Mouse (Mus musculus) megakaryocyte, embryonic 14.5 days (primary cell): ENCODE results near the gene Ube2e2. TPM values are rescaled to one million over a fixed set of nuclear protein-coding genes. Genes with fewer than 3 reads are reported as not detected.

Experiments
- H3K27me3 ChIP-seq: replicated peaks from 2 replicates; pipeline ENCODE3; 2012; ENCODE audit warnings: inconsistent platforms
- H3K36me3 ChIP-seq: replicated peaks from 2 replicates; pipeline ENCODE3; 2012; ENCODE audit warnings: low read length, inconsistent platforms, mixed read lengths
- H3K4me1 ChIP-seq: 2 replicates; pipeline ENCODE4 v1.6.1; 2012; ENCODE audit warnings: inconsistent platforms
- H3K4me3 ChIP-seq: replicated peaks from 2 replicates; pipeline ENCODE3; 2012; ENCODE audit warnings: moderate library complexity, mild to moderate bottlenecking, inconsistent platforms
- H3K9me3 ChIP-seq: 2 replicates; pipeline ENCODE4 v1.6.1; 2012; ENCODE audit warnings: inconsistent platforms
- FLI1 ChIP-seq: IDR thresholded peaks from 2 replicates; pipeline ENCODE4 v1.6.1; 2012; ENCODE audit warnings: low read length, inconsistent platforms, mixed read lengths
- GATA1 ChIP-seq: IDR thresholded peaks from 3 replicates; pipeline ENCODE4 v1.6.1; 2012; ENCODE audit warnings: mixed read lengths, low read length, inconsistent platforms, borderline replicate concordance
- polyA plus RNA-seq: library from polyadenylated mRNA; stranded (reverse); fragments of >175 nt; gene quantifications from 2 replicates; pipeline ENCODE4 v1.2.3, GENCODE M21; 2012; ENCODE audit warnings: low replicate concordance; ENCODE audit not compliant: insufficient read depth

Ube2e2 gene
- polyA plus RNA-seq, 1 experiment: 6.0 TPM

DNA sequence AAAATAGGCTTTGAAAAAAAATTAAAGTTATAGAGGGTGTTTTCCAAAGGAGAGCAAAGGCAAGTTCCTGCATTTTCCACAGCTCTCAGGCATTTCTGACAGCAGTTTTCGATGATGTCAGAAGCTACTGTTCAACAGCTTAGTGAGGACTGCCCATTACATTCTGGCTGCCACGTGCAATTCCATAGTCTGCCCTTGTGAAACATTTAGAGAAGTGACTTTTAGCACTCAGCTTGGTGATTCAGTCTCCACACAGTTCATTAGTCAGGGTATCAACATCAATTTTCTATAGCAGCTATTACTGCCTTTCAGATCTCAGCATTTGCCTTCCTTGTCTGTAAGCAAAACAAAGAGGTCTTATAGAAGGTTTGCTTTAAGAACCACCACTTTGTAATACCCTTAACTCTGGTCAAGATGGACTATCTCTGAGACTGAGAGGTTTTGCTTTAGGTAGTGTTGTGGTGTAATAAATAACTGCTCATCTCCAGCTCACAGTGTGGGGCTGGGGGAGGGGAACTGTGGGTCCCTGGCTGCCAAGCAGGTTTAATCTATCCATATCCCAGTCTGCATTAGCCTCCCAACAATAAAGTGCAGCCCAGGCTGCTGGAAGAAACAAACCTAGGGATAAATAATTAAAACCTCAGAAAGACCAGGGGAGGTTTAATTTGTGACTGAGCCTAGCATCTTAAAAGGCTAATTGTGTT, 255.2 kb downstream of the Ube2e2 start:
- TF ChIP-seq FLI1 (no peak), GATA1 (no peak)
- H3K27me3 ChIP-seq: no peaks in the 10 kb centered on the region
- H3K4me3 ChIP-seq: no peak overlapping the region
- H3K9me3 ChIP-seq: peaks cover 6% of the 10 kb centered on the region; the same call in 1 of the 2 replicates
- no peaks in the 10 kb centered on the region for H3K4me1 ChIP-seq
- H3K36me3 ChIP-seq: no peaks in the 10 kb centered on the region

DNA sequence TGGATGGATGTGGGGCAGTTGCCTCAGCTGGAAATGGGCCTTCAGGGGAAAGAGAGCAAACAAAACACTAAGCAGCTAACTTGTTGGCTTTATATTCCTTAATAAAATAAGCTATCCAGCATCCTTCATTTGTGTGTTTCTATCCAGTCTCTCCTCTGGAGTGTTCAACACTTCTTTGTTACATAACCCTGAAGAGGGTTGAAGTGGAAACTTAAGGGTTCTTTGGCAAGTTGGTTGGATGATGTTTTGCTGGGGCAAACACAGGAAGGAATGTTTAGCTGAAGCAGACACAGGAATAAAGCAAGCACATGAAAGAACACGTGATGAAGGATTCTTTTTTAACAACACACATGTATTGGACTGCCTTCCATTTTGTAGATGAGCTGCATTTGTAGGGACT, 256.3 kb downstream of the Ube2e2 start:
- peaks cover 6% of the 10 kb centered on the region; the same call in 1 of the 2 replicates for H3K9me3 ChIP-seq
- no peak overlapping the region for H3K4me3 ChIP-seq
- no peaks in the 10 kb centered on the region for H3K27me3 ChIP-seq
- TF ChIP-seq FLI1 (no peak), GATA1 (no peak)
- no peaks in the 10 kb centered on the region for H3K4me1 ChIP-seq
- no peaks in the 10 kb centered on the region for H3K36me3 ChIP-seq

DNA sequence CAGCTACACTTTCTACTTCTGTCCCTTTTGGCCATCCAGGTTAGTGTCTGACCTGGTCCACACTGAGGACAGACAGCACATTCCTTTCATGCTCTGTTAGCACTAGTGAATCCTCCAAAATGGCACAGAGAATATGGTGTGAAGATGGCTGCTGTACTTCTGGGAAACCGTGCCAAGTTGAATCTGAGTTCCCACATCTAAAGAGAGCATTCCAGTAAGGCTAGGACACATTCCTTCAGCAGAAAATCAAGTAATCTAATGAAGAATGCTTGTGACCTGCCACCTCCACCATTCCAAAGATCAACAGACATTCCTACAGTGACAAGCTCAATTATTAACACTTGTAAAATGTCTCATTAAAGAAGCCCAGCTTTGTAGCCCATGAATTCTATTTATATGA, 265.9 kb downstream of the Ube2e2 start:
- Histone ChIP-seq H3K4me1 (no peaks in the 10 kb centered on the region), H3K36me3 (no peaks in the 10 kb centered on the region), H3K4me3 (no peak overlapping the region), H3K27me3 (no peaks in the 10 kb centered on the region), H3K9me3 (0 out of 2 replicates have a peak, but pooled peaks cover 3% of the 10 kb centered on the region)
- TF ChIP-seq GATA1 (no peak), FLI1 (no peak)

DNA sequence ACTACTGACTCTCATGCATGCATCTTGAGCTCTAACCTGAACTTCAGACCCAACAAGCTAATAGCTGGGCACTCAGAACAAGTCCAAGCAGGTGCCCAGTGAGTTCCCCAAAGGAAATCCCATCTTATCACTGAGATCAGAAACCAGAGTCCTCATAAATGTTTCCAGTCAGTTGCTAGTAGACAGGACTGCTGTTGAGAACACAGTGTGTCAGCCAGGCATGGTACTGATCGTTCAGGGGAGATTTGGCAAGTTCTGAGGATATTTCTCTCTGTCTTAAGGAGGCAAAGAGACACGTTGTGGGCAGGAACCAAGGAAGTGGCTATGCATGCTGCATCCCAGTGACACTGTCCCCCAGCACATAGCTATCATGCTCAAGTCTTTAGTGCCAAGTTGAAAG, 275.5 kb downstream of the Ube2e2 start:
- no peaks in the 10 kb centered on the region for H3K4me1 ChIP-seq
- no peaks in the 10 kb centered on the region for H3K9me3 ChIP-seq
- H3K4me3 ChIP-seq: no peak overlapping the region
- no peaks in the 10 kb centered on the region for H3K36me3 ChIP-seq
- TF ChIP-seq GATA1 (no peak), FLI1 (no peak)
- no peaks in the 10 kb centered on the region for H3K27me3 ChIP-seq

DNA sequence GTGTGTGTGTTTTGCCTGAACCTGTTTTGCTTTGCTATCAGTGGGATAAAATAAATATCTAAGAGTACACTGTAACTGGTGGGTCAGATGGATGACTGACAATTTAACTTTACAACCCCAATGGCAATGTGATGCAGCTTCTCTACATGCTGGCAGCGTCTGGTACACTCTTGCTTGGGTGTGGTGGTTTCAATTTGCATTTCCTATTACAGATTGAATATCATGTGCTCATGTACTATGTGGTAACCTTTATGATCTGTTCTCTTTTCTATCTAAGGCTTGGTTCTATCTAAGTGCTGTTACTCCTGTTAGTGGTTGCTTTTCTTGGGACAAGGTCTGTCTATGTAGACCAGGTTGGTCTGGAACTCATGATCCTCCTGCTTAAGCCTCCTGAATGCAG, 292.1 kb downstream of the Ube2e2 start:
- Histone ChIP-seq H3K27me3 (no peaks in the 10 kb centered on the region), H3K36me3 (no peaks in the 10 kb centered on the region), H3K9me3 (peaks cover 10% of the 10 kb centered on the region), H3K4me3 (no peak overlapping the region), H3K4me1 (no peaks in the 10 kb centered on the region)
- TF ChIP-seq GATA1 (no peak), FLI1 (no peak)

DNA sequence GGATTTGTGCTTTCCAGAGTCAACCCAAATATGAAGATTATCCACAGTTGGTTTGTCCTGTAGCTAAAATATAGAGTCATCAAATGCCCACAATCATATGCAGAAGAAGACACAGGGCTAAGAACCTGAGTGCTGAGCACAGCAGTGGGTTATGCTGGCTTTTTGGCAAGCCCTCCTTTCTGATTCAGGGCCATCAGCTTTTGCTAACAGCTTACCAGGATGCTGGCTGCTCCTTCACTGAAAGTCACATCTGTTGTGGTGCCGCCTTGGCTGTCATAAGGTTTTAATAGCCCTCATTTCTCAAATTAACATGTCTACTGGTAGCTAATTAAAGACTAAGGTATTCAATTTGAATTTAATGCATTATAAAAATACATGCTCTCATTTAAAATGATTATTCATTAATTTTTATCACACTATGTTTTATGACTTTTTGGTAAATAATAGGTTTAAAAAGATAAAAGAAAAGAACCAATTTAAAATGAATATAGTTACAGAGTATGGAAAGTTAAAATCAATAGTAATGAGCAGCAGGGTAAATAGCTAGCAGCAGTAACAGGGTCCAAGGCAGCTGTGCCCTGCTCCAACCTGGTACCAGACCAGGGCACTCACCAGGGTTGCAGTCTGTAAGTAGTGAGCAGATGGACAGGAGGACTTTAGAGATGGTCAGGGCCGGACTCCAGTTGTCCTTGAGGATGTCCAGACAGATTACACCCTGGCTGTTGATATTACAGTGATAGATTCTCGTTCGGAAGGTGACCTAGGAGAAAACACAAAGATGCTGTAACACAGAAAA, 307.6 kb downstream of the Ube2e2 start:
- TF ChIP-seq FLI1 (no peak), GATA1 (no peak)
- H3K4me3 ChIP-seq: no peak overlapping the region
- H3K4me1 ChIP-seq: no peaks in the 10 kb centered on the region
- no peaks in the 10 kb centered on the region for H3K27me3 ChIP-seq
- H3K36me3 ChIP-seq: no peaks in the 10 kb centered on the region
- no peaks in the 10 kb centered on the region for H3K9me3 ChIP-seq

DNA sequence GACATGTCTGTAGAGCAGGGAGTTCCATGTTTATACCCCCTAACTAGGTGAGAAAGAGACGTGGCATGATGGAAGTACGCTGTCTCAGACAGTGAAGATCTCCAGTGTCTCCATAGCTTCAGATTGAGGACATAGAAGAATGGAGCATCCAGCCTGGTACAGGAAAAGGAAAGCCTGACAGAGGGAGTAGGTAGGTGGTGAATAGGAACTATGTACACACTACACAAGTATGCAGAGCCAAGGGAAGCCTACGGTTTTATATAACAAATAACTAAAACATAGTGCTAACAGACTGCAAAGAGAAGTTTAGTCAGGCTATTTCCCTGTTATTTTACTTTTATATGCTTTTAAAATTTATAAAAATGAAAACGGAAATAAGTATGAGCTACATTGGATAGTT, 312.3 kb downstream of the Ube2e2 start:
- Histone ChIP-seq H3K27me3 (no peaks in the 10 kb centered on the region), H3K4me1 (no peaks in the 10 kb centered on the region)
- TF ChIP-seq GATA1: no peak
- TF ChIP-seq FLI1: no peak

DNA sequence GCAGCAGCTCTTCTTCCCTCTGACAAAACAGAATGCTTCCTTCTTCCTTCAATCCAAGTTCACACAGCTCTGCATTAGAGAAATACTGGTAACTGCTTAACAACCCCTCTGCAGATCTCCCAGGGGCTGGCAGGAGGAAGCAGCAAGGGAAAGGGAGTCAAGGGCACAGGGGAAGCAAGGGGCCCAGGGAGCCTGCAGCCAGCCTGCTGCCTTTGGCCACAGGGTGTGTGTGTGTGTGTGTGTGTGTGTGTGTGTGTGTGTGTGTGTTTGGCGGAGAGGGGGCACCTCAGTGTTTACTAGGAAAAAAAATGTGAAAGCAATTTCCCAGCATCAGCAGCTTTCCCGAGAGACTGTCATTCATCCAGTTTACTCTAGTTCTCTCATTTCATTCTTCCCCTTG, 319.3 kb downstream of the Ube2e2 start:
- TF ChIP-seq FLI1 (no peak), GATA1 (no peak)
- no peaks in the 10 kb centered on the region for H3K4me1 ChIP-seq
- no peaks in the 10 kb centered on the region for H3K9me3 ChIP-seq
- no peak overlapping the region for H3K4me3 ChIP-seq
- H3K36me3 ChIP-seq: no peaks in the 10 kb centered on the region
- H3K27me3 ChIP-seq: no peaks in the 10 kb centered on the region

More for the DNA sequence above, 312.3 kb downstream of the Ube2e2 start:
- Histone ChIP-seq H3K36me3 (no peaks in the 10 kb centered on the region), H3K4me3 (no peak overlapping the region), H3K9me3 (no peaks in the 10 kb centered on the region)

DNA sequence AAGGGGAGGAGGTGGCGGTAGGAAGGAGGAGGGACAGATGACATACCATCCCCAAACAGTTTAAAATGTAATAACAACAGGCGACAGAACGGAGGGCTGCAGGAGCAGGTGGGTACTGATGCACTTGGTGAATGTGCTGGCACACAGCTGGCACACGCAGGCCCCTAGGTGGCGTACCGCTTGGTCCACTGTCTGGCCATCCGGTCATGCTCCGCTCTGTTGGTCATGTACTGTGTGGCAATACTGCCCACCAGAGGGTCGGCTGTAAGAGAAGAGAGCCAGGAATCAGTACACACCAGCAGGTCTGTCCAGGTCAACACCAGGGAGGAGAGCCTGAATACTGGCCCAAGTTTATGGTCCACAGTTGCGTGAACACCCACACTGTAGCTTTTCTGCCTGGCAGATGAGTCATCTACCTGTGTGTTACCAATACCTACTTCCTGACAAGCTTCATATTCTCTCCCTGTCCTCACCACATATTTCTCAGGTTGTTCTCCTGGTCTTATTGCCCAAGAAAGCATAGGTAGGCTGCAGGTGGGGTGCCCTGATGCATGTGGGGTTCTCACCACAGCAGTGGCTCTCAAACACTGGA, 319.8 kb downstream of the Ube2e2 start:
- Histone ChIP-seq H3K36me3 (no peaks in the 10 kb centered on the region), H3K4me3 (peak overlapping the region; percentile 15), H3K27me3 (no peaks in the 10 kb centered on the region), H3K9me3 (no peaks in the 10 kb centered on the region), H3K4me1 (no peaks in the 10 kb centered on the region)
- no peak for TF ChIP-seq FLI1
- no peak for TF ChIP-seq GATA1
